Mouse (Mus musculus) ES-E14 (cell line): ENCODE data around the gene Mrps31.

Source experiments
- CHD2 ChIP-seq: IDR thresholded peaks from 2 replicates; pipeline ENCODE4 v1.6.1; 2014; ENCODE audit warnings: mild to moderate bottlenecking, low read depth, low read length, inconsistent platforms
- HCFC1 ChIP-seq: IDR thresholded peaks from 2 replicates; pipeline ENCODE4 v1.6.1; 2012; ENCODE audit warnings: low read length, inconsistent platforms, borderline replicate concordance; ENCODE audit not compliant: insufficient read depth
- MAFK ChIP-seq: IDR thresholded peaks from 2 replicates; pipeline ENCODE4 v1.6.1; 2014; ENCODE audit warnings: mild to moderate bottlenecking, low read depth, low read length, inconsistent platforms; ENCODE audit not compliant: insufficient read depth
- ZC3H11A ChIP-seq: IDR thresholded peaks from 2 replicates; pipeline ENCODE4 v1.6.1; 2012; ENCODE audit warnings: low read depth, mild to moderate bottlenecking, inconsistent platforms, low read length, borderline replicate concordance
- ZNF384 ChIP-seq: IDR thresholded peaks from 2 replicates; pipeline ENCODE4 v1.6.1; 2012; ENCODE audit warnings: low read depth, low read length, inconsistent platforms

DNA sequence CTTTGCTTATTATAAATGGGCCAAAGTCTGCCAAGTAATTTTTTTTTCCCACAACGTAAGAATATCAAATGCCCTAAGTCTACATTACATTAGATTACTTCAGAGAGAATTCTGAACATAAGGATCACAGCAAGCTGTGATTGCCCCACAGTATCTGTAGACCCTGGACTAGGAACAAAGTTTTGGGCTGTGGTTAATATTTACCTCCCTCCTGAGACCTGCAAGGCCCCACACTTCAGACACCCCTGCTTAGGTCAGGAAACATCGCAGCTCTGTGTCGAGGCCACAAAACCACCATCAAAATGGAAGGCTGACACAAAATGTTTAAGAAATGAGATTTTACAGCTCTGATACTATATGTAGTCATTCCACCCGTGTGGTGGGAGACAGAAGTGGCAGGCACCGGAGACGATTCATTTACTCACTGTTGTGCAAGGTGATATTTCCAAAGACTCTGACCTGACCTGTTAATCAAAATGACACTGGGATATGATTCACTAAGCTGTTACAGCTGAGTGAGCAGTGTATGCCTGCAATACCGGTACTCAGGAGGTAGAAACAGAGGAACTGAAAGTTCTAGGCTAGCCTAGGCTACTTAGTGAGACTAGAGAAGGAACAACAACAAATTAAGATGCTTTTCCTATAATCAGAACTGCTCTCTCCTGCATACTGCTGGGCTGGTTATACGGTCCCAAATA is 20.2 kb upstream of the Mrps31 start:
- TF ChIP-seq ZC3H11A: no peak
- no peak for TF ChIP-seq HCFC1
- no peak for TF ChIP-seq ZNF384
- no peak for TF ChIP-seq MAFK
- TF ChIP-seq CHD2: no peak
